Mouse (Mus musculus) lung, adult 2 months (tissue): ENCODE data around the gene Hecw2.

Experiments
- CTCF ChIP-seq: fragments of 200-500 bp; IDR thresholded peaks from 2 replicates; pipeline ENCODE4 v1.5.1; 2011; ENCODE audit warnings: mild to moderate bottlenecking, low read length, control low read depth; ENCODE audit not compliant: insufficient read depth
- POLR2A ChIP-seq: fragments of 200-500 bp; IDR thresholded peaks from 2 replicates; pipeline ENCODE4 v1.6.1; 2011; ENCODE audit warnings: low read depth, mild to moderate bottlenecking, control low read depth, low read length, borderline replicate concordance; ENCODE audit errors: extremely low read depth

DNA sequence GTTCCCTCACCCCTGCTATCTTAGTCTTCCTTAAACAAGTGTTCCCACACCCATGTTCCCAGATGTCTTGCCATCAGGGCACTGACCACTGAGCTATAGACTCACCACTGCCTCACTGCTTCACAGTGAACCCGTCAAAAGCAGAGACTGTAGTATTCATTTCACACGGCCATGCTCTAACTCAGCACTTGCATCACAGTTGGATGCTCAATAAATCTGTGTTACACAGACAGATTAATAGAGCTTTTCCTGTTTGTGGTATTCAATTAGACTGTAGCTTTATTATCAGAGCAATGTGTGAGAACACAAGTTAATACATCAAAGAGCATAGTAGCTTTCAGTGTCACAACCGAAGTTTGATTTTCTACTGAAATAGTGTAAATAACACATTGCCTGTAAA lies 330.9 kb downstream of the Hecw2 start:
- TF ChIP-seq CTCF (no peak), POLR2A (no peak)
